Mouse (Mus musculus) kidney, embryonic 16.5 days (tissue): ENCODE results near the gene Cox6a1. TPM values are rescaled to one million over a fixed set of nuclear protein-coding genes. Genes with fewer than 3 reads are reported as not detected.

Experiments used
- ATAC-seq: fragments of 200-750 bp; cut with Nextera tagmentation; 2 replicates; pipeline ENCODE4 v1.8.0; 2017; ENCODE audit warnings: moderate TSS enrichment; ENCODE audit not compliant: low FRiP score, low TSS enrichment
- H3K27ac ChIP-seq: fragments of 300-500 bp; sonication (generic); 2 replicates; pipeline ENCODE4 v1.5.1; 2014; ENCODE audit warnings: low read length
- H3K27me3 ChIP-seq: fragments of 300-500 bp; sonication (generic); 2 replicates; pipeline ENCODE4 v1.6.1; 2014; ENCODE audit warnings: low read length, control low read depth, mixed read lengths; ENCODE audit not compliant: insufficient read depth
- H3K36me3 ChIP-seq: fragments of 300-500 bp; sonication (generic); 2 replicates; pipeline ENCODE4 v1.6.1; 2014; ENCODE audit warnings: low read length, control low read depth, mixed read lengths; ENCODE audit not compliant: insufficient read depth
- H3K4me1 ChIP-seq: fragments of 300-500 bp; sonication (generic); 2 replicates; pipeline ENCODE4 v1.6.1; 2014; ENCODE audit warnings: low read length, control low read depth, mixed read lengths; ENCODE audit not compliant: insufficient read depth
- H3K4me2 ChIP-seq: fragments of 300-500 bp; sonication (generic); replicated peaks from 2 replicates; pipeline ENCODE4 v1.6.1; 2014; ENCODE audit warnings: low read depth, low read length
- H3K4me3 ChIP-seq: fragments of 300-500 bp; sonication (generic); 2 replicates; pipeline ENCODE4 v1.5.1; 2014; ENCODE audit warnings: mild to moderate bottlenecking, low read length
- H3K9ac ChIP-seq: fragments of 300-500 bp; sonication (generic); replicated peaks from 2 replicates; pipeline ENCODE4 v1.6.1; 2014; ENCODE audit warnings: low read length
- H3K9me3 ChIP-seq: fragments of 300-500 bp; sonication (generic); 2 replicates; pipeline ENCODE4 v1.6.1; 2016; ENCODE audit warnings: low read length, control low read depth
- WGBS: fragments of 180-500 bp; shearing (Covaris S2); extraction: QIAGEN DNeasy Blood & Tissue Kit; methylation state at CpG from one replicate; pipeline ENCODE4 v1.1.7; 2014; 5-methylcytosine and 5-hydroxymethylcytosine counted together
- polyA plus RNA-seq: library from polyadenylated mRNA; unstranded; fragments of >200 nt; fragmentation: Nextera tagmentation; extraction: Ambion mirVana; gene quantifications from 2 replicates; pipeline ENCODE4 v1.2.1, GENCODE M21; 2015

Cox6a1 gene
- polyA plus RNA-seq, 1 experiment from 2014 or later, result 1,046 TPM

DNA sequence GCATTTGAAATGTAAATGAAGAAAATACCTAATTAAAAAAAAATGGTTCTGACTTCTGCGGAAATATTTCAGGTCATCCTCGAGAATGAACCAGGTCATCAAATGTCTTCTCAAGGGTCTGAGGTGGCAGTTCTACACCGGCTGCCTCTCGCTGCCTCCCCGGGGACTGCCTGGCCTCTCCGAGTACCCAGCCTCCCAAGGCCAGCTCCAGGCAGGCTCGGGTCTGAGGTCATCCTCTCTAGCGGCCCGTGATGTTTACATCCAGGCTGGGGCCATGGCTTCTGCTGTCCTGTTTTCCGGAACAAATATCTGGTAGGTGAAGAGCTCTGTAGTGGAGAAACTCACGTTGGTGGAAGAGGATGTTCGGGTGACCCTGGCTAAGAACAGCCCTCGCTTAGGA, 6.3 kb upstream of the Cox6a1 start:
- 39% methylated on average over 13 of the region's 13 CpGs for WGBS
- Histone ChIP-seq H3K9ac (no peak overlapping the region), H3K27me3 (no peaks in the 10 kb centered on the region; the same call in 1 of the 2 replicates), H3K4me3 (no peak overlapping the region), H3K9me3 (peaks cover 3% of the 10 kb centered on the region; the same call in 1 of the 2 replicates), H3K36me3 (no peaks in the 10 kb centered on the region), H3K4me1 (no peaks in the 10 kb centered on the region), H3K27ac (no peak overlapping the region), H3K4me2 (no peak overlapping the region)
- ATAC-seq, result no peak

DNA sequence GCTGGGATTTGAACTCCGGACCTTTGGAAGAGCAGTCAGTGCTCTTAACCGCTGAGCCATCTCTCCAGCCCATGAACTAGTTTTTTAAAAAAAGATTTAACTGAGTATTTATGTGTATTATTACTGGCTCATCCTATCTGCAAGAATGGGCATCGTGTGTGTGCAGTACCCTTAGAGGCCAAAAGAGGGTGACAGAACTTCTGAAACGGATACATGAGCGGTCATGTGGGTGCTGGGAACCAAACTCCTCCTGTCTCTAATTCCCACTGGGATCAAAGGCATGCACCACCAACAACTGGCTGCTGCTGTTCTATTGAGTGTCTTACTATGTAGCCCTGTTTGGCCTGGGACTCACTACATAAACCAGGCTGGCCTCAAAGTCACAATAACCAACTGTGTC, 2.6 kb upstream of the Cox6a1 start:
- Histone ChIP-seq H3K9me3 (peaks cover 3% of the 10 kb centered on the region; the same call in 1 of the 2 replicates), H3K27ac (no peak overlapping the region), H3K4me3 (no peak overlapping the region), H3K9ac (no peak overlapping the region), H3K36me3 (no peaks in the 10 kb centered on the region), H3K27me3 (no peaks in the 10 kb centered on the region; the same call in 1 of the 2 replicates), H3K4me2 (no peak overlapping the region), H3K4me1 (peaks cover 9% of the 10 kb centered on the region)
- 81% methylated on average over 5 of the region's 5 CpGs for WGBS
- ATAC-seq, result no peak

DNA sequence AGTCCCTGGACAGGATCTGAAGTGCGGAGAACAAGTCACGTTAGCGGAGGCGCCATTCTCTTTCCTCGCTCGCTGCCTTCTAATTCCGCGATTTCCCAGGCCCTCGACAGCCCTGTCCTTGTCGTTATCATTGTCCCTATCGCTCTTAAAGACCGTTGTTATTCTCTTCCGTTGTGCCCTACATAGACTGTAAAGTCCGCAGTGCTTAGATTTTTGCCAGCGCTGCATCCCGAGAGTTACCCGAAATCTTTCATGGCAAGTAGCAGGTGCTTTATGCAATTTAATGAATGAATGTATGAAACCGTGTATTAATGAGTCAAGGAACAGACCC, 409 bp upstream of the Cox6a1 start:
- H3K4me2 ChIP-seq, result peak overlapping the region; percentile 71

DNA sequence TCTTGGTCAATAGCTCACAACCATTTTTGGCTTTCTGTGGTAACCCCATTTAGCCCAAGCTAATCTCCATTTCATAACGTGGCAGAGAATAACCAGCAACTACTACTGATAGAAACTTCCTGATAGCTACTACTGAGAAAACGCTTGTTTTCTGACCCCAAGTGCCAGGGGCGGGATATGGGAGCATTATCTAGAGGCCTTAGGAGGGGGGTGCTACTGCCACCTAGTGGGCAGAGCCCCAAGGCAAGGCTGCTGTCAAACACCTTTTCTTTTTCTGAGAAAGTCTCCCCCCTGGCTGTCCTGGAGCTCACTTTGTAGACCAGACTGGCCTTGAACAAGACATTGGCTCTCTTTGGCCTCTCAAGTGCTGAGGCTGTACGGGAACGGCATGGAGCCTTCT, 1.2 kb downstream of the Cox6a1 start:
- H3K4me2 ChIP-seq, result peak overlapping the region; percentile 71
- no peak for ATAC-seq
- peaks cover 3% of the 10 kb centered on the region; the same call in 1 of the 2 replicates for H3K9me3 ChIP-seq
- 1% methylated on average over 5 of the region's 5 CpGs for WGBS
- no peak overlapping the region; the same call in 1 of the 2 replicates for H3K27ac ChIP-seq
- H3K9ac ChIP-seq, result peak overlapping the region; percentile 45
- peak overlapping the region; percentile 81 for H3K4me3 ChIP-seq
- peaks cover 9% of the 10 kb centered on the region for H3K4me1 ChIP-seq
- H3K36me3 ChIP-seq, result peaks cover 35% of the 10 kb centered on the region
- H3K27me3 ChIP-seq, result no peaks in the 10 kb centered on the region; the same call in 1 of the 2 replicates

More for the DNA sequence above, 409 bp upstream of the Cox6a1 start:
- Histone ChIP-seq H3K36me3 (peaks cover 18% of the 10 kb centered on the region), H3K27ac (peak overlapping the region; percentile 88), H3K9ac (peak overlapping the region; percentile 71), H3K27me3 (no peaks in the 10 kb centered on the region; the same call in 1 of the 2 replicates), H3K4me1 (peaks cover 9% of the 10 kb centered on the region), H3K9me3 (peaks cover 3% of the 10 kb centered on the region; the same call in 1 of the 2 replicates), H3K4me3 (peak overlapping the region; percentile 81)
- WGBS, result 1% methylated on average over 18 of the region's 18 CpGs
- ATAC-seq, result peak; percentile 25

GRCm38 (mm10) chr5:115341314-115342165, 7.2 kb downstream of the Cox6a1 start:
- no peaks in the 10 kb centered on the region for H3K9me3 ChIP-seq
- peak overlapping the region; percentile 77 for H3K4me2 ChIP-seq
- H3K27ac ChIP-seq, result no peak overlapping the region
- WGBS, result 10% methylated on average over 36 of the region's 36 CpGs
- peak overlapping the region; percentile 91 for H3K9ac ChIP-seq
- peaks cover 37% of the 10 kb centered on the region for H3K36me3 ChIP-seq
- H3K4me1 ChIP-seq, result peaks cover 13% of the 10 kb centered on the region
- no peak for ATAC-seq
- peak overlapping the region; percentile 93 for H3K4me3 ChIP-seq
- H3K27me3 ChIP-seq, result no peaks in the 10 kb centered on the region

GRCm38 (mm10) chr5:115340577-115341313, 8.0 kb downstream of the Cox6a1 start, which contains the start of the genes Gatc and Triap1:
Gene Gatc, minus strand, starts transcription at chr5:115341178.
Gene Triap1, plus strand, starts transcription at chr5:115341225.
- peak; percentile 91 for ATAC-seq
- WGBS, result under 1% methylated on average over 62 of the region's 62 CpGs

GRCm38 (mm10) chr5:115340007-115340406, 8.8 kb downstream of the Cox6a1 start:
- peaks cover 41% of the 10 kb centered on the region for H3K36me3 ChIP-seq
- no peak for ATAC-seq
- peak overlapping the region; percentile 91; the same call in 1 of the 2 replicates for H3K9ac ChIP-seq
- no peaks in the 10 kb centered on the region for H3K9me3 ChIP-seq
- H3K27ac ChIP-seq, result no peak overlapping the region
- peaks cover 13% of the 10 kb centered on the region for H3K4me1 ChIP-seq
- H3K4me2 ChIP-seq, result peak overlapping the region; percentile 77
- H3K27me3 ChIP-seq, result no peaks in the 10 kb centered on the region
- WGBS, result 24% methylated on average over 7 of the region's 7 CpGs
- peak overlapping the region; percentile 93 for H3K4me3 ChIP-seq

More at GRCm38 (mm10) chr5:115340577-115341313, 8.0 kb downstream of the Cox6a1 start, which contains the start of the genes Gatc and Triap1:
- Histone ChIP-seq H3K9ac (peak within 1 kb of the TSS; percentile 91), H3K27me3 (no peaks in the 10 kb centered on the region), H3K4me2 (peak within 1 kb of the TSS; percentile 77), H3K4me1 (peaks cover 13% of the 10 kb centered on the region), H3K9me3 (no peaks in the 10 kb centered on the region), H3K27ac (peak within 1 kb of the TSS; percentile 88), H3K36me3 (peaks cover 41% of the 10 kb centered on the region), H3K4me3 (peak within 1 kb of the TSS; percentile 93)

- no peak overlapping the region for H3K27ac ChIP-seq
- H3K27me3 ChIP-seq, result no peaks in the 10 kb centered on the region
- no peak overlapping the region for H3K4me3 ChIP-seq
- 91% methylated on average over 3 of the region's 3 CpGs for WGBS
- no peak overlapping the region for H3K4me2 ChIP-seq
- peaks cover 13% of the 10 kb centered on the region for H3K4me1 ChIP-seq
- H3K9me3 ChIP-seq, result no peaks in the 10 kb centered on the region
- peaks cover 64% of the 10 kb centered on the region for H3K36me3 ChIP-seq
- ATAC-seq, result no peak
- no peak overlapping the region for H3K9ac ChIP-seq
These were observed 15.2 kb downstream of the Cox6a1 start for GRCm38 (mm10) chr5:115333626-115334025.

DNA sequence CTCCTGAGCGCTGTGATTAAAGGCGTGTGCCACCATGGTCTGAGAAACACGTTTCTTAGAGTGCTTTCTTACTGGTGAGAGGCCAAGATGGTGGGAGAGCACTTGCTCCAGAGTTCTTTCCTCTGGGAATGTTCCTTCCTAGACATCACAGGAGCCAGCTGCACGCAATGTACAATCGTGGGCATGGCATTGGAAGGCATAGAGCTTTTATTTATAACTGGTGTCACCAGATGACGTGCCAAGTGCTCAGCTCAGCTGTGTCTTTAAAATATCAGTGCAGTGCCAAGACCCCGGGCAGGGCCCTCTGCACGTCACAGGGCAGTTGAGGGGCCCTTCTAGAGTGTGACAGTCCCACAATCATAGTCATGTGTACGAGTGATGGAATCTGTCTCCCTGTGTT, 17.8 kb downstream of the Cox6a1 start:
- H3K27me3 ChIP-seq, result no peaks in the 10 kb centered on the region
- H3K4me2 ChIP-seq, result no peak overlapping the region
- no peak overlapping the region for H3K4me3 ChIP-seq
- H3K27ac ChIP-seq, result no peak overlapping the region
- H3K36me3 ChIP-seq, result peaks cover 58% of the 10 kb centered on the region
- H3K4me1 ChIP-seq, result peaks cover 22% of the 10 kb centered on the region
- H3K9me3 ChIP-seq, result no peaks in the 10 kb centered on the region
- WGBS, result 86% methylated on average over 9 of the region's 9 CpGs
- ATAC-seq, result no peak
- H3K9ac ChIP-seq, result no peak overlapping the region
